Mouse (Mus musculus) mouse trophoblast stem cell (cell line): ENCODE results near the gene Olfr58.
"Not testable (repeated sequence)": the region's sequence is repeated elsewhere in the genome, so short reads cannot be mapped to it uniquely, and the experiment has no call there.

Source experiments
- in situ Hi-C, 2 experiments: fragments of 300-500 bp; cut with MseI, MboI; formaldehyde crosslinking; loops; 2 replicates in 1 of 2; 3 replicates in 1 of 2; pipeline ENCODE4 v1.15.1; 2025

Olfr58 gene

GRCm38 (mm10) chr9:19779983-19780382 is at the start of gene Olfr58:
TSS of gene Olfr58 (plus strand) at chr9:19780283.
- in situ Hi-C loops = no loop called here

GRCm38 (mm10) chr9:19769136-19769535 is 10.9 kb upstream of the Olfr58 start:
- in situ Hi-C loops = no loop called here

GRCm38 (mm10) chr9:19769701-19770100 is 10.4 kb upstream of the Olfr58 start:
- in situ Hi-C loops = no loop called here

GRCm38 (mm10) chr9:19803000-19803399 is 22.9 kb downstream of the Olfr58 start:
- in situ Hi-C loops = no loop called here

GRCm38 (mm10) chr9:19804606-19805005 is 24.5 kb downstream of the Olfr58 start, which contains the start of gene Olfr859:
TSS of gene Olfr859 (plus strand) at chr9:19804906.
- in situ Hi-C loops = not testable (repeated sequence)
